Mouse (Mus musculus) CH12.LX (cell line): Measurements from ENCODE around the gene Ccdc69. TPM values are rescaled to one million over a fixed set of nuclear protein-coding genes. Genes with fewer than 3 reads are reported as not detected.

Experiments used
- DNase-seq: peaks from one replicate; pipeline ENCODE4 v3.0.0-alpha.2; 2013; ENCODE audit errors: extremely low read depth
- H3K27ac ChIP-seq: 2 replicates; pipeline ENCODE4 v1.5.1; 2012; ENCODE audit warnings: low read depth, mild to moderate bottlenecking, control low read depth, moderate library complexity; ENCODE audit not compliant: insufficient read depth
- H3K27me3 ChIP-seq: replicated peaks from 2 replicates; pipeline ENCODE3; 2012; ENCODE audit warnings: inconsistent platforms
- H3K36me3 ChIP-seq, 2 experiments: replicated peaks in 1 of 2; 2 replicates each; pipeline versions ENCODE3 to v1.6.1; 2012; ENCODE audit warnings: inconsistent platforms in 1 of 2, low read length in 1 of 2, mild to moderate bottlenecking in 1 of 2, mixed read lengths in 1 of 2, moderate library complexity in 1 of 2; ENCODE audit not compliant: control insufficient read depth in 1 of 2, insufficient read depth in 1 of 2
- H3K4me1 ChIP-seq, 2 experiments: 2 replicates each; pipeline ENCODE4 v1.6.1; 2012; ENCODE audit warnings: inconsistent platforms in 1 of 2, moderate library complexity in 1 of 2; ENCODE audit not compliant: insufficient read depth in 2 of 2, control insufficient read depth in 1 of 2
- H3K4me2 ChIP-seq: 2 replicates; pipeline ENCODE4 v1.6.1; 2012; ENCODE audit warnings: low read depth, mild to moderate bottlenecking, control low read depth; ENCODE audit not compliant: poor library complexity, insufficient read depth, severe bottlenecking
- H3K4me3 ChIP-seq, 3 experiments: fragments of 150-350 bp in 1 of 3; sonication (generic) in 1 of 3; replicated peaks in 1 of 3; 2 replicates each; pipeline versions ENCODE3 to v1.5.1; 2011 to 2012; ENCODE audit warnings: low read depth in 2 of 3, low read length in 2 of 3, mild to moderate bottlenecking in 2 of 3, moderate library complexity in 2 of 3, control low read depth in 1 of 3, improper control_type of control experiment in 1 of 3, inconsistent platforms in 1 of 3, mixed read lengths in 1 of 3; ENCODE audit not compliant: poor library complexity in 1 of 3
- H3K79me2 ChIP-seq: replicated peaks from 2 replicates; pipeline ENCODE4 v1.6.1; 2012; ENCODE audit warnings: mild to moderate bottlenecking, moderate library complexity; ENCODE audit not compliant: control insufficient read depth, poor library complexity, insufficient read depth, severe bottlenecking; ENCODE audit errors: extremely low read depth
- H3K9ac ChIP-seq: 2 replicates; pipeline ENCODE4 v1.6.1; 2012; ENCODE audit warnings: low read depth, mild to moderate bottlenecking, control low read depth, moderate library complexity; ENCODE audit not compliant: insufficient read depth
- H3K9me3 ChIP-seq: replicated peaks from 2 replicates; pipeline ENCODE3; 2012; ENCODE audit warnings: low read length, inconsistent platforms, mixed read lengths
- CHD2 ChIP-seq: IDR thresholded peaks from 2 replicates; pipeline ENCODE4 v1.6.1; 2011; ENCODE audit warnings: low read length, improper control_type of control experiment
- E2F4 ChIP-seq: IDR thresholded peaks from 2 replicates; pipeline ENCODE4 v1.6.1; 2011; ENCODE audit warnings: low read depth, low read length, improper control_type of control experiment; ENCODE audit not compliant: insufficient replicate concordance
- IRF4 ChIP-seq: IDR thresholded peaks from 2 replicates; pipeline ENCODE4 v1.6.1; 2014; ENCODE audit warnings: low read depth, mild to moderate bottlenecking, inconsistent platforms, low read length, improper control_type of control experiment
- JUN ChIP-seq: IDR thresholded peaks from 2 replicates; pipeline ENCODE4 v1.6.1; 2011; ENCODE audit warnings: low read depth, mild to moderate bottlenecking, low read length, improper control_type of control experiment, moderate library complexity; ENCODE audit not compliant: insufficient read depth
- KAT2A ChIP-seq: IDR thresholded peaks from 2 replicates; pipeline ENCODE4 v1.6.1; 2012; ENCODE audit warnings: low read length, improper control_type of control experiment, inconsistent platforms; ENCODE audit not compliant: insufficient replicate concordance
- MAFK ChIP-seq: IDR thresholded peaks from 2 replicates; pipeline ENCODE4 v1.6.1; 2011; ENCODE audit warnings: low read length, improper control_type of control experiment; ENCODE audit not compliant: insufficient replicate concordance
- MYC ChIP-seq: IDR thresholded peaks from 2 replicates; pipeline ENCODE4 v1.6.1; 2011; ENCODE audit warnings: low read depth, mild to moderate bottlenecking, improper control_type of control experiment, low read length
- NRF1 ChIP-seq: IDR thresholded peaks from 2 replicates; pipeline ENCODE4 v1.6.1; 2014; ENCODE audit warnings: low read depth, mild to moderate bottlenecking, inconsistent platforms, low read length, improper control_type of control experiment, moderate library complexity
- PAX5 ChIP-seq: IDR thresholded peaks from 2 replicates; pipeline ENCODE4 v1.6.1; 2012; ENCODE audit warnings: low read length, inconsistent platforms, mixed read lengths
- RCOR1 ChIP-seq: conservative IDR thresholded peaks from 2 replicates; pipeline ENCODE4 v1.6.1; 2012; ENCODE audit warnings: low read depth, mild to moderate bottlenecking, inconsistent platforms, low read length, improper control_type of control experiment
- SIN3A ChIP-seq: IDR thresholded peaks from 2 replicates; pipeline ENCODE4 v1.6.1; 2012; ENCODE audit warnings: low read length, improper control_type of control experiment, inconsistent platforms
- SMC3 ChIP-seq: IDR thresholded peaks from 2 replicates; pipeline ENCODE4 v1.6.1; 2011; ENCODE audit warnings: low read depth, low read length, improper control_type of control experiment
- TBP ChIP-seq: conservative IDR thresholded peaks from 2 replicates; pipeline ENCODE4 v1.6.1; 2011; ENCODE audit warnings: low read depth, low read length, improper control_type of control experiment
- TCF12 ChIP-seq: IDR thresholded peaks from 2 replicates; pipeline ENCODE4 v1.6.1; 2014; ENCODE audit warnings: low read depth, mild to moderate bottlenecking, inconsistent platforms, low read length, improper control_type of control experiment
- UBTF ChIP-seq: IDR thresholded peaks from 2 replicates; pipeline ENCODE4 v1.6.1; 2012; ENCODE audit warnings: low read depth, mild to moderate bottlenecking, inconsistent platforms, low read length, improper control_type of control experiment, moderate library complexity
- ZC3H11A ChIP-seq: IDR thresholded peaks from 2 replicates; pipeline ENCODE4 v1.6.1; 2012; ENCODE audit warnings: low read depth, mild to moderate bottlenecking, inconsistent platforms, low read length, improper control_type of control experiment
- ZMIZ1 ChIP-seq: IDR thresholded peaks from 2 replicates; pipeline ENCODE4 v1.6.1; 2012; ENCODE audit warnings: low read depth, mild to moderate bottlenecking, inconsistent platforms, low read length, improper control_type of control experiment
- dilution Hi-C: fragments of 300-500 bp; cut with MboI; formaldehyde crosslinking; loops from 2 replicates; pipeline ENCODE4 v1.14.3; 2020; ENCODE audit warnings: low sequenced_read_pairs; ENCODE audit not compliant: extremely low pct_unique_long_range_greater_than_20kb, extremely low pct_ligation_motif_present
- in situ Hi-C: fragments of 300-500 bp; cut with MboI; formaldehyde crosslinking; loops from 3 replicates; pipeline ENCODE4 v1.14.3; 2019; ENCODE audit warnings: low sequenced_read_pairs, low pct_ligation_motif_present, low pct_unique_long_range_greater_than_20kb, mixed read lengths
- polyA plus RNA-seq: library from polyadenylated mRNA; unstranded; fragments of >175 nt; gene quantifications from 2 replicates; pipeline ENCODE4 v1.2.1, GENCODE M21; 2012; ENCODE audit warnings: low read depth; ENCODE audit not compliant: insufficient read length
- total RNA-seq, 2 experiments: library from RNA; depleted of rRNA; stranded (reverse); fragments of 300-350 nt in 1 of 2; fragments of >200 nt in 1 of 2; gene quantifications; 2 replicates each; pipeline ENCODE4 v1.2.3; 2012 to 2014

The Ccdc69 gene
- total and polyA plus RNA-seq, 3 experiments = 0.27 to 4.3 (median 0.61) TPM

- dilution Hi-C loops = no loop called here
- TF ChIP-seq E2F4 (no peak), NRF1 (no peak), MAFK (no peak), JUN (no peak), KAT2A (no peak), MYC (no peak), TBP (no peak), SIN3A (no peak), RCOR1 (no peak), TCF12 (no peak)
- DNase-seq = no peak
- H3K9me3 ChIP-seq = no peaks in the 10 kb centered on the region
- H3K27ac ChIP-seq = no peak overlapping the region
- H3K9ac ChIP-seq = no peak overlapping the region
- H3K79me2 ChIP-seq = no peaks in the 10 kb centered on the region; the same call in 1 of the 2 replicates
- peaks cover 42 to 91% of the 10 kb centered on the region in 2 experiments for H3K36me3 ChIP-seq
- H3K4me3 ChIP-seq = no peak overlapping the region
- H3K4me2 ChIP-seq = no peak overlapping the region
- peaks cover 14 to 83% of the 10 kb centered on the region in 2 experiments for H3K4me1 ChIP-seq
- no peaks in the 10 kb centered on the region for H3K27me3 ChIP-seq
- in situ Hi-C loops = no loop called here
Measured at GRCm38 (mm10) chr11:55016758-55017157, 61.2 kb downstream of the Ccdc69 start.

DNA sequence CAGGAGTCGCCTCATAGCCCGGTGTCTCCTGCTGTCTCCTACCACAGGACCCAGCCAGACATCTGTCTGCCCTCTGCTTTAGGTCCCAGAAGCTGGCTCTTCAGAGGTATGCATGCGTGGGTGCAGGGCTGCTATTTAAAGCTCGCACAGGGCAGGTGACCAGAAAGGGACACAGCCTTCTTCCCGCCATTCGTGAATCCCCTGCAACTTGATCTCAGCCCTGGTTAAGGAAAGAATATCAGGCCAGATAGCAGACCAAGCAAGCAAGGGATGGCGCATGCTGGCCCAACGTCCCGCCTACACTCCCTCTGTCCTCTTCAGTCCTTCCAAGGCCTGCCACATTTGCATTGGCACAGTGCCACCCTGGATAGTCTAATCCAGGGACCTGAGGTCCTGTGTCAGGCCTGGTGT is 62.1 kb downstream of the Ccdc69 start:
- no peak for DNase-seq
- Histone ChIP-seq H3K27me3 (no peaks in the 10 kb centered on the region), H3K27ac (no peak overlapping the region), H3K4me1 (peaks cover 9 to 79% of the 10 kb centered on the region in 2 experiments), H3K9me3 (no peaks in the 10 kb centered on the region), H3K9ac (no peak overlapping the region), H3K4me2 (no peak overlapping the region), H3K4me3 (no peak overlapping the region), H3K36me3 (peaks cover 51 to 92% of the 10 kb centered on the region in 2 experiments), H3K79me2 (no peaks in the 10 kb centered on the region)
- dilution Hi-C loops = no loop called here
- in situ Hi-C loops = no loop called here
- TF ChIP-seq IRF4 (no peak), SIN3A (no peak), TBP (no peak), UBTF (no peak), E2F4 (no peak), PAX5 (no peak), ZMIZ1 (no peak), ZC3H11A (no peak), SMC3 (no peak), CHD2 (no peak), MAFK (no peak)
